In genomic region chr5:108667370-108667769, GRCm38 (mm10) we compare ENCODE assay signal across 35 mouse cellular contexts. TPM values are rescaled to one million over a fixed set of nuclear protein-coding genes. Genes with fewer than 3 reads are reported as not detected.
"Had no signal": no experiment of that assay in that cellular context is flagged by ENCODE, and none has a peak within 500 bp of the region (broad histone marks: within the 10 kb centered on the region; RNA-seq: fewer than 3 reads in every experiment).

No protein-coding gene starts in this region.

- H3K27ac ChIP-seq: heart, embryonic 10.5 days; heart, embryonic 13.5 days; heart, embryonic 15.5 days; hindbrain, embryonic 10.5 days; hindbrain, embryonic 12.5 days; hindbrain, embryonic 13.5 days; hindbrain, embryonic 14.5 days; hindbrain, embryonic 15.5 days; hindbrain, postnatal 0 days; intestine, embryonic 15.5 days; kidney, embryonic 15.5 days; kidney, postnatal 0 days had no signal

- H3K9ac ChIP-seq: heart, embryonic 12.5 days; heart, embryonic 13.5 days; heart, embryonic 15.5 days; hindbrain, embryonic 12.5 days; hindbrain, embryonic 13.5 days; hindbrain, embryonic 14.5 days; hindbrain, embryonic 15.5 days; intestine, embryonic 15.5 days; kidney, embryonic 15.5 days had no signal

- H3K27me3 ChIP-seq: hindbrain, embryonic 12.5 days; hindbrain, embryonic 15.5 days; intestine, embryonic 15.5 days had no signal

- DNase-seq: heart, postnatal 10 days; heart, postnatal 14 days; heart, postnatal 36 days; heart, postnatal 4 days; kidney, adult 11 months; kidney, adult 18-20 months; kidney, adult 8-10 months; kidney, adult 9 months; kidney, postnatal 10 days; kidney, postnatal 14 days; kidney, postnatal 36 days; kidney, postnatal 4 days; layer of hippocampus, adult 9-11 months; layer of hippocampus, postnatal 36 days had no signal

- ATAC-seq: hindbrain, embryonic 16.5 days; hindbrain, postnatal 0 days; inflammation-experienced regulatory T-cells, adult 6 months; intestine, embryonic 15.5 days; intestine, embryonic 16.5 days; intestine, postnatal 0 days had no signal

- H3K4me3 ChIP-seq: heart, embryonic 10.5 days; heart, embryonic 12.5 days; heart, embryonic 13.5 days; heart, embryonic 15.5 days; hindbrain, embryonic 10.5 days; hindbrain, embryonic 12.5 days; hindbrain, embryonic 13.5 days; hindbrain, embryonic 15.5 days; intestine, embryonic 15.5 days; kidney, embryonic 15.5 days; layer of hippocampus, adult 2 months had no signal

- H3K36me3 ChIP-seq: intestine, embryonic 15.5 days had no signal

- H3K9me3 ChIP-seq: heart, embryonic 10.5 days; heart, embryonic 12.5 days; heart, embryonic 13.5 days; heart, embryonic 15.5 days; hindbrain, embryonic 10.5 days; hindbrain, embryonic 12.5 days; hindbrain, embryonic 13.5 days; hindbrain, embryonic 15.5 days; intestine, embryonic 15.5 days; kidney, embryonic 15.5 days had no signal

- H3K4me2 ChIP-seq: heart, embryonic 11.5 days; heart, embryonic 12.5 days; heart, embryonic 13.5 days; hindbrain, embryonic 12.5 days; hindbrain, embryonic 13.5 days; hindbrain, embryonic 15.5 days; intestine, embryonic 15.5 days; kidney, embryonic 15.5 days had no signal

RNA-seq across cellular contexts. Expression of gene Slc26a1, which starts 8.0 kb away (rescaled TPM):
- total RNA-seq: heart, postnatal 14 days; heart, postnatal 25 days; heart, postnatal 36 days had no signal
- polyA plus RNA-seq: large intestine, adult 2 months had no signal
